Mouse (Mus musculus): ENCODE data around the gene Adamts17. TPM values are rescaled to one million over a fixed set of nuclear protein-coding genes. Genes with fewer than 3 reads are reported as not detected.

Gene Adamts17
- polyA plus RNA-seq, 1 experiment from 2014 or later, result 1.6 TPM

- ATAC-seq, result no peak
- Histone ChIP-seq H3K27me3 (replicated peaks; ENCODE audit: control insufficient read depth, insufficient read depth, low read length) (no peaks in the 10 kb centered on the region), H3K36me3 (ENCODE audit: control insufficient read depth, insufficient read depth) (no peaks in the 10 kb centered on the region), H3K9ac (ENCODE audit: low read depth, low read length) (no peak overlapping the region), H3K27ac (ENCODE audit: low read depth, low read length) (no peak overlapping the region), H3K4me2 (replicated peaks; ENCODE audit: low read depth) (no peak overlapping the region), H3K4me1 (replicated peaks; ENCODE audit: control insufficient read depth, insufficient read depth, low read length) (no peaks in the 10 kb centered on the region), H3K4me3 (ENCODE audit: low read depth, low read length) (no peak overlapping the region), H3K9me3 (ENCODE audit: control insufficient read depth) (no peaks in the 10 kb centered on the region)
- no peak for TF ChIP-seq CTCF (IDR thresholded peaks at IDR 0.05; ENCODE audit: low read depth)
- 71% methylated on average over 13 of the region's 13 CpGs for WGBS
Measured at GRCm38 (mm10) chr7:66938988-66939783, 99.7 kb downstream of the Adamts17 start.

- no peaks in the 10 kb centered on the region for H3K36me3 ChIP-seq (ENCODE audit: control insufficient read depth, insufficient read depth)
- H3K4me3 ChIP-seq (ENCODE audit: low read depth, low read length), result no peak overlapping the region
- no peak for TF ChIP-seq CTCF (IDR thresholded peaks at IDR 0.05; ENCODE audit: low read depth)
- 68% methylated on average over 4 of the region's 4 CpGs for WGBS
- H3K27me3 ChIP-seq (replicated peaks; ENCODE audit: control insufficient read depth, insufficient read depth, low read length), result no peaks in the 10 kb centered on the region
- no peak overlapping the region for H3K27ac ChIP-seq (ENCODE audit: low read depth, low read length)
- H3K9ac ChIP-seq (ENCODE audit: low read depth, low read length), result no peak overlapping the region
- ATAC-seq, result no peak
- H3K4me2 ChIP-seq (replicated peaks; ENCODE audit: low read depth), result no peak overlapping the region
- no peaks in the 10 kb centered on the region for H3K9me3 ChIP-seq (ENCODE audit: control insufficient read depth)
- no peaks in the 10 kb centered on the region for H3K4me1 ChIP-seq (replicated peaks; ENCODE audit: control insufficient read depth, insufficient read depth, low read length)
Measured at GRCm38 (mm10) chr7:66940761-66941160, 101.2 kb downstream of the Adamts17 start.

- Histone ChIP-seq H3K4me3 (ENCODE audit: low read depth, low read length) (no peak overlapping the region), H3K4me1 (replicated peaks; ENCODE audit: control insufficient read depth, insufficient read depth, low read length) (no peaks in the 10 kb centered on the region), H3K9ac (ENCODE audit: low read depth, low read length) (no peak overlapping the region), H3K9me3 (ENCODE audit: control insufficient read depth) (no peaks in the 10 kb centered on the region), H3K4me2 (replicated peaks; ENCODE audit: low read depth) (no peak overlapping the region), H3K27me3 (replicated peaks; ENCODE audit: control insufficient read depth, insufficient read depth, low read length) (no peaks in the 10 kb centered on the region), H3K27ac (ENCODE audit: low read depth, low read length) (no peak overlapping the region), H3K36me3 (ENCODE audit: control insufficient read depth, insufficient read depth) (no peaks in the 10 kb centered on the region; the same call in 1 of the 2 replicates)
- TF ChIP-seq CTCF (IDR thresholded peaks at IDR 0.05; ENCODE audit: low read depth), result no peak
- ATAC-seq, result no peak
- 94% methylated on average over 3 of the region's 3 CpGs for WGBS
Measured at GRCm38 (mm10) chr7:66949006-66949405, 109.5 kb downstream of the Adamts17 start.

- ATAC-seq, result no peak
- WGBS, result 98% methylated on average over 3 of the region's 3 CpGs
- Histone ChIP-seq H3K9me3 (ENCODE audit: control insufficient read depth) (no peaks in the 10 kb centered on the region), H3K27me3 (replicated peaks; ENCODE audit: control insufficient read depth, insufficient read depth, low read length) (no peaks in the 10 kb centered on the region), H3K36me3 (ENCODE audit: control insufficient read depth, insufficient read depth) (no peaks in the 10 kb centered on the region; the same call in 1 of the 2 replicates), H3K4me1 (replicated peaks; ENCODE audit: control insufficient read depth, insufficient read depth, low read length) (no peaks in the 10 kb centered on the region), H3K4me3 (ENCODE audit: low read depth, low read length) (no peak overlapping the region), H3K9ac (ENCODE audit: low read depth, low read length) (no peak overlapping the region), H3K27ac (ENCODE audit: low read depth, low read length) (no peak overlapping the region), H3K4me2 (replicated peaks; ENCODE audit: low read depth) (no peak overlapping the region)
- no peak for TF ChIP-seq CTCF (IDR thresholded peaks at IDR 0.05; ENCODE audit: low read depth)
Measured at GRCm38 (mm10) chr7:66952921-66953320, 113.4 kb downstream of the Adamts17 start.

- Histone ChIP-seq H3K36me3 (ENCODE audit: control insufficient read depth, insufficient read depth) (no peaks in the 10 kb centered on the region; the same call in 1 of the 2 replicates), H3K4me3 (ENCODE audit: low read depth, low read length) (no peak overlapping the region), H3K4me2 (replicated peaks; ENCODE audit: low read depth) (no peak overlapping the region), H3K4me1 (replicated peaks; ENCODE audit: control insufficient read depth, insufficient read depth, low read length) (no peaks in the 10 kb centered on the region), H3K27ac (ENCODE audit: low read depth, low read length) (no peak overlapping the region), H3K27me3 (replicated peaks; ENCODE audit: control insufficient read depth, insufficient read depth, low read length) (no peaks in the 10 kb centered on the region), H3K9ac (ENCODE audit: low read depth, low read length) (no peak overlapping the region), H3K9me3 (ENCODE audit: control insufficient read depth) (no peaks in the 10 kb centered on the region)
- ATAC-seq, result no peak
- no peak for TF ChIP-seq CTCF (IDR thresholded peaks at IDR 0.05; ENCODE audit: low read depth)
- 60% methylated on average over 8 of the region's 8 CpGs for WGBS
Measured at GRCm38 (mm10) chr7:66954073-66954472, 114.5 kb downstream of the Adamts17 start.

GRCm38 (mm10) chr7:66954723-66955122 is 115.2 kb downstream of the Adamts17 start:
- Histone ChIP-seq H3K9me3 (ENCODE audit: control insufficient read depth) (no peaks in the 10 kb centered on the region), H3K36me3 (ENCODE audit: control insufficient read depth, insufficient read depth) (no peaks in the 10 kb centered on the region; the same call in 1 of the 2 replicates), H3K27me3 (replicated peaks; ENCODE audit: control insufficient read depth, insufficient read depth, low read length) (no peaks in the 10 kb centered on the region), H3K4me2 (replicated peaks; ENCODE audit: low read depth) (no peak overlapping the region), H3K4me3 (ENCODE audit: low read depth, low read length) (no peak overlapping the region), H3K4me1 (replicated peaks; ENCODE audit: control insufficient read depth, insufficient read depth, low read length) (no peaks in the 10 kb centered on the region), H3K9ac (ENCODE audit: low read depth, low read length) (no peak overlapping the region), H3K27ac (ENCODE audit: low read depth, low read length) (no peak overlapping the region)
- 75% methylated on average over 5 of the region's 5 CpGs for WGBS
- no peak for ATAC-seq
- no peak for TF ChIP-seq CTCF (IDR thresholded peaks at IDR 0.05; ENCODE audit: low read depth)
